Mouse (Mus musculus): ENCODE results near the gene Tyrobp.

DNA sequence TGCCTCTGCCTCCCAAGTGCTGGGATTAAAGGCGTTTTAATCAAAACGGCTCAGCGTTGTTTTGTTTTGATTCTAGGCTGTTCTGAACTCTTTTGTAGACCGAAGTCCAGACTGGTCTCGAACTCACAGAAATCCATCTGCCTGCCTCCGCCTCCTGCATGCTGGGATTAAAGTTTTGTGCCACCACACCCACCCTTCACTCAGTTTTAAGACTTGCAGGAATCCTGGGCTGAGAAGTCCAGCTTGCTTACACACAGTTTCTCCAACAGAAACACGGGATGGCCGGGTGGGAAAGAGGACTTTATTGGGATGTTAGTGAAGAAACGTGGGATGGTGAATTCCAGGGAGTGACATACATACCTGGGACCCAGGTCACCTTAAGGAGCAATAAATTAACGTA, 21.1 kb downstream of the Tyrobp start:
- TF ChIP-seq CTCF (IDR thresholded peaks at IDR 0.05; ENCODE audit: low read depth), result no peak
- no peak for TF ChIP-seq EP300 (IDR thresholded peaks at IDR 0.05; ENCODE audit: low read depth)

Measured in heart, postnatal 0 days (tissue).